Mouse (Mus musculus): ENCODE measurements around the gene 1700016C15Rik. TPM values are rescaled to one million over a fixed set of nuclear protein-coding genes. Genes with fewer than 3 reads are reported as not detected.

1700016C15Rik gene
- polyA plus RNA-seq, 1 experiment from 2014 or later, result not detected

GRCm38 (mm10) chr1:177727883-177728525 lies 1.6 kb upstream of the 1700016C15Rik start:
- no peak overlapping the region for H3K4me2 ChIP-seq (replicated peaks; ENCODE audit: low read depth, low read length)
- no peaks in the 10 kb centered on the region for H3K36me3 ChIP-seq (ENCODE audit: control insufficient read depth, insufficient read depth, low read length)
- 0 out of 2 replicates have a peak, but pooled peaks cover 3% of the 10 kb centered on the region for H3K9me3 ChIP-seq (ENCODE audit: control insufficient read depth, low read depth, low read length)
- H3K4me1 ChIP-seq (ENCODE audit: control insufficient read depth, insufficient read depth, low read length), result no peaks in the 10 kb centered on the region
- no peaks in the 10 kb centered on the region for H3K27me3 ChIP-seq (ENCODE audit: control insufficient read depth, insufficient read depth, low read length)
- H3K9ac ChIP-seq (replicated peaks; ENCODE audit: low read depth, low read length), result no peak overlapping the region
- no peak overlapping the region; the same call in 1 of the 2 replicates for H3K27ac ChIP-seq (ENCODE audit: low read length)
- 86% methylated on average over 3 of the region's 3 CpGs for WGBS
- ATAC-seq (ENCODE audit: insufficient number of reproducible peaks, insufficient read depth, low FRiP score, low read depth), result no peak
- no peak overlapping the region for H3K4me3 ChIP-seq (ENCODE audit: low read depth, low read length)

DNA sequence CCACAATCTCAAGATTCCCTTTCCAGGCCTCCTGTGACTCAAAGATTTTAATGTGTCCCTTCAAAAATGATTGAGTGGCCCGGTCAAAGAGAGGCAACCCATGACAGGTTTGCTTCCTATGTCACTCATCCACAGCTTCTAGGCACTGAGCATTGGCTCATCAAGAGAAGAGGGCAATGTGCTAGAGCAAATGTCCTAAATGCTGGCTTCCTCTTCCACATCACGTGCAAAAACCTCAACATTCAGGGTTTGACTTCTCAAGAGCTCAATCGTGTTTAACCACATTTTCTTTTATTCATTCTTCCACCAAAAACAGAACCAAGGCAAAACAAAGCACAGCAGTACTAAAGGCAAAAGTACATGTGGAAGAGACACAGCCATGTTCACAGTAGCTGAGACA lies 2.4 kb downstream of the 1700016C15Rik start:
- H3K4me3 ChIP-seq (ENCODE audit: low read depth, low read length), result no peak overlapping the region
- WGBS, result 92% methylated on average over 3 of the region's 3 CpGs
- H3K36me3 ChIP-seq (ENCODE audit: control insufficient read depth, insufficient read depth, low read length), result no peaks in the 10 kb centered on the region
- H3K4me1 ChIP-seq (ENCODE audit: control insufficient read depth, insufficient read depth, low read length), result no peaks in the 10 kb centered on the region
- H3K27ac ChIP-seq (ENCODE audit: low read length), result no peak overlapping the region
- no peak for ATAC-seq (ENCODE audit: insufficient number of reproducible peaks, insufficient read depth, low FRiP score, low read depth)
- H3K9me3 ChIP-seq (ENCODE audit: control insufficient read depth, low read depth, low read length), result 0 out of 2 replicates have a peak, but pooled peaks cover 3% of the 10 kb centered on the region
- H3K4me2 ChIP-seq (replicated peaks; ENCODE audit: low read depth, low read length), result no peak overlapping the region
- no peak overlapping the region for H3K9ac ChIP-seq (replicated peaks; ENCODE audit: low read depth, low read length)
- H3K27me3 ChIP-seq (ENCODE audit: control insufficient read depth, insufficient read depth, low read length), result no peaks in the 10 kb centered on the region

GRCm38 (mm10) chr1:177737505-177738105 lies 8.0 kb downstream of the 1700016C15Rik start:
- no peak overlapping the region for H3K4me3 ChIP-seq (ENCODE audit: low read depth, low read length)
- H3K27ac ChIP-seq (ENCODE audit: low read length), result no peak overlapping the region
- H3K9me3 ChIP-seq (ENCODE audit: control insufficient read depth, low read depth, low read length), result no peaks in the 10 kb centered on the region
- WGBS, result 46% methylated on average over 6 of the region's 6 CpGs
- no peak overlapping the region for H3K4me2 ChIP-seq (replicated peaks; ENCODE audit: low read depth, low read length)
- no peaks in the 10 kb centered on the region for H3K36me3 ChIP-seq (ENCODE audit: control insufficient read depth, insufficient read depth, low read length)
- ATAC-seq (ENCODE audit: insufficient number of reproducible peaks, insufficient read depth, low FRiP score, low read depth), result no peak
- no peaks in the 10 kb centered on the region for H3K4me1 ChIP-seq (ENCODE audit: control insufficient read depth, insufficient read depth, low read length)
- no peaks in the 10 kb centered on the region for H3K27me3 ChIP-seq (ENCODE audit: control insufficient read depth, insufficient read depth, low read length)
- no peak overlapping the region for H3K9ac ChIP-seq (replicated peaks; ENCODE audit: low read depth, low read length)

GRCm38 (mm10) chr1:177740707-177741106 lies 11.1 kb downstream of the 1700016C15Rik start:
- Histone ChIP-seq H3K9me3 (ENCODE audit: control insufficient read depth, low read depth, low read length) (no peaks in the 10 kb centered on the region), H3K4me3 (ENCODE audit: low read depth, low read length) (no peak overlapping the region), H3K36me3 (ENCODE audit: control insufficient read depth, insufficient read depth, low read length) (no peaks in the 10 kb centered on the region), H3K4me1 (ENCODE audit: control insufficient read depth, insufficient read depth, low read length) (no peaks in the 10 kb centered on the region), H3K27ac (ENCODE audit: low read length) (no peak overlapping the region), H3K4me2 (replicated peaks; ENCODE audit: low read depth, low read length) (no peak overlapping the region), H3K27me3 (ENCODE audit: control insufficient read depth, insufficient read depth, low read length) (no peaks in the 10 kb centered on the region), H3K9ac (replicated peaks; ENCODE audit: low read depth, low read length) (no peak overlapping the region)
- 60% methylated on average over 1 of the region's 1 CpGs for WGBS
- no peak for ATAC-seq (ENCODE audit: insufficient number of reproducible peaks, insufficient read depth, low FRiP score, low read depth)

DNA sequence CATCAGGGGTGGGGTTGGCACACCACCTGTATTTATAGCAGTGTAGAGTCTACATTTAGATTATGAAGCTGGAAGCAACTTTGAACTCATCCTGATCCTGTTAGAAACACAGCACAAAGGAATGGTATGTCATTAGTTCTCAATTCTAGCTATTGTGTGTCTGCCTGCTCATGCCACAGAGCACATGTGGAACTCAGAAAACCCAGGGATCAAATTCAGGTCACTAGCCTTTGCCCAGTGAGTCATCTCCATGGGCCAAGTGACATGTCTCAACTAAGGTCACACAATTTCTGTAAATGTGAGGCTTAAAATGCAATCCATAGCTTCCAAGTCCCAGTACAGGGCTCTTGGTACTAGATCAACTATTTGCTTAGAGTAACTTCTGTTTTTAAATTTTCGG lies 12.5 kb downstream of the 1700016C15Rik start:
- H3K9me3 ChIP-seq (ENCODE audit: control insufficient read depth, low read depth, low read length), result no peaks in the 10 kb centered on the region
- H3K36me3 ChIP-seq (ENCODE audit: control insufficient read depth, insufficient read depth, low read length), result no peaks in the 10 kb centered on the region
- no peak overlapping the region for H3K9ac ChIP-seq (replicated peaks; ENCODE audit: low read depth, low read length)
- no peaks in the 10 kb centered on the region for H3K4me1 ChIP-seq (ENCODE audit: control insufficient read depth, insufficient read depth, low read length)
- WGBS, result 73% methylated on average over 1 of the region's 1 CpGs
- no peaks in the 10 kb centered on the region for H3K27me3 ChIP-seq (ENCODE audit: control insufficient read depth, insufficient read depth, low read length)
- no peak overlapping the region for H3K4me3 ChIP-seq (ENCODE audit: low read depth, low read length)
- H3K4me2 ChIP-seq (replicated peaks; ENCODE audit: low read depth, low read length), result no peak overlapping the region
- ATAC-seq (ENCODE audit: insufficient number of reproducible peaks, insufficient read depth, low FRiP score, low read depth), result no peak
- no peak overlapping the region for H3K27ac ChIP-seq (ENCODE audit: low read length)

DNA sequence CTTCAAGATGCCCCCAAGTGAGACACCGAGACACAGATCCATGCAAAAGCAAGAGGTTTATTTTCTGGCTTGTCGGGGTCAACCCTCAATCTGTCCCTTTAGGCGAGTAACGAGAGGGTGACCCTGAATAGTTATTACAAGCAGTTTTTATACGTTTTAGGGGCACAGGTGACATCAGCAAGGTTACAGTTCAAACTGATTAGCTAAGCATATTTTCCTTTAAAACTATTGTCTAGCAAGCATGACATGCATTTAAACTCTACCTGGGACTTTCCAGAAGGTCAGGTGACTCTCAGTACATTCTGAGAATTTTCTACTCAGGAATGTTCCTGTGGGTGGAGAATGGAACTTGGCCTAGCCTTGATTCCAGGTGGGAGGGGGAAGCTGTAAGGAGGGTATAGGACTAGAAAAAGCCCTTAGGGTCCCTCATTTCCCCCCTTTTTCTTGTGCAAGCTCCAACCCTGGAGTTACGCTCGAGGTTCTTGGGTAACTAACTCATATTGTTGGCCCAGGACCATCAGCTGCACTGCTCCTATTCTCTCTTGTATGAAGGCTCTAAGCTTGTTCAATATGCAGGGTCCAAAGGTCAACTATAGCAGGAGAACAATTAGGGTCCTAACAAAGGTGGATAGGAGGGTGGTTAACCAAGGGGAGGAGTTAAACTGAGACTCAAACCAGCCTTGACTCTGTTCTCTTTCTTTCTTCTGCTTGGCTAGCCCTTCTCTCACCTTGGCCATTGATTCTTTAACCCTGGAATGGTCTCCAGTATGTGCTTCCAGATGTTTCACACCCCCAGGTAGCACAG lies 15.1 kb downstream of the 1700016C15Rik start:
- no peak overlapping the region for H3K27ac ChIP-seq (ENCODE audit: low read length)
- no peak overlapping the region for H3K9ac ChIP-seq (replicated peaks; ENCODE audit: low read depth, low read length)
- no peaks in the 10 kb centered on the region for H3K27me3 ChIP-seq (ENCODE audit: control insufficient read depth, insufficient read depth, low read length)
- WGBS, result 73% methylated on average over 7 of the region's 7 CpGs
- no peaks in the 10 kb centered on the region for H3K4me1 ChIP-seq (ENCODE audit: control insufficient read depth, insufficient read depth, low read length)
- no peaks in the 10 kb centered on the region for H3K36me3 ChIP-seq (ENCODE audit: control insufficient read depth, insufficient read depth, low read length)
- H3K4me3 ChIP-seq (ENCODE audit: low read depth, low read length), result no peak overlapping the region
- no peak for ATAC-seq (ENCODE audit: insufficient number of reproducible peaks, insufficient read depth, low FRiP score, low read depth)
- H3K9me3 ChIP-seq (ENCODE audit: control insufficient read depth, low read depth, low read length), result peaks cover 5% of the 10 kb centered on the region; the same call in 1 of the 2 replicates
- no peak overlapping the region for H3K4me2 ChIP-seq (replicated peaks; ENCODE audit: low read depth, low read length)

- Histone ChIP-seq H3K4me3 (ENCODE audit: low read depth, low read length) (no peak overlapping the region), H3K27me3 (ENCODE audit: control insufficient read depth, insufficient read depth, low read length) (no peaks in the 10 kb centered on the region), H3K4me1 (ENCODE audit: control insufficient read depth, insufficient read depth, low read length) (no peaks in the 10 kb centered on the region), H3K9me3 (ENCODE audit: control insufficient read depth, low read depth, low read length) (peaks cover 15% of the 10 kb centered on the region; the same call in 1 of the 2 replicates), H3K27ac (ENCODE audit: low read length) (no peak overlapping the region), H3K9ac (replicated peaks; ENCODE audit: low read depth, low read length) (no peak overlapping the region), H3K4me2 (replicated peaks; ENCODE audit: low read depth, low read length) (no peak overlapping the region), H3K36me3 (ENCODE audit: control insufficient read depth, insufficient read depth, low read length) (no peaks in the 10 kb centered on the region)
- 93% methylated on average over 6 of the region's 6 CpGs for WGBS
- ATAC-seq (ENCODE audit: insufficient number of reproducible peaks, insufficient read depth, low FRiP score, low read depth), result no peak
These were observed 18.4 kb downstream of the 1700016C15Rik start for GRCm38 (mm10) chr1:177747869-177748540.

DNA sequence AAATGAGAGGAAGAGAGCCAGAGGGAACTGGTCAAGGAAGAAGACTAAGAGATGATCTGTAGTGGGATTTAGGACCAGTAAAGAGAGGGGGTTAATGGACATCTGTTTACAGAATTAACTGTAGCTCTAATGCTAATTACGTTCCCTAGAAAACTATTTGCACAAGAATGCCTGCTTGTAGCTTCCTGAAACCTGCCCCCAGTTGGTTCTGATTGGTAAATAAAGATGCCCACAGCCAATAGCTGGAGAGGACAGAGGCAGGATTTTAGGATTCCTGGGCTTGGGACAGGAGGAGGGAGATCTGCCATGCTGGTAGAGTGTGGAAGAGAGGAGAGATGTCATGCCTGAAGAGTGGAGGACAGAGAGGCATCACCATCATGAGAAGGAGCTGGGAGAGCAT lies 23.9 kb downstream of the 1700016C15Rik start:
- WGBS, result 59% methylated on average over 1 of the region's 1 CpGs
- Histone ChIP-seq H3K4me2 (replicated peaks; ENCODE audit: low read depth, low read length) (no peak overlapping the region), H3K9me3 (ENCODE audit: control insufficient read depth, low read depth, low read length) (peaks cover 15% of the 10 kb centered on the region; the same call in 1 of the 2 replicates), H3K36me3 (ENCODE audit: control insufficient read depth, insufficient read depth, low read length) (no peaks in the 10 kb centered on the region), H3K4me1 (ENCODE audit: control insufficient read depth, insufficient read depth, low read length) (no peaks in the 10 kb centered on the region), H3K27ac (ENCODE audit: low read length) (no peak overlapping the region), H3K9ac (replicated peaks; ENCODE audit: low read depth, low read length) (no peak overlapping the region), H3K4me3 (ENCODE audit: low read depth, low read length) (no peak overlapping the region), H3K27me3 (ENCODE audit: control insufficient read depth, insufficient read depth, low read length) (no peaks in the 10 kb centered on the region)
- ATAC-seq (ENCODE audit: insufficient number of reproducible peaks, insufficient read depth, low FRiP score, low read depth), result no peak
